Mouse (Mus musculus) megakaryocyte progenitor cell, adult 5-6 weeks (primary cell): Measurements from ENCODE around the gene S100a6. TPM values are rescaled to one million over a fixed set of nuclear protein-coding genes. Genes with fewer than 3 reads are reported as not detected.

Experiments
- total RNA-seq, 2 experiments: library from RNA; stranded (forward) in 1 of 2; stranded (reverse) in 1 of 2; fragments of 157-497, 149-512 nt in 1 of 2; fragments of 200-1000 nt in 1 of 2; gene quantifications; 2 replicates each; pipeline versions ENCODE4 v1.2.3 to v1.2.4; 2015 to 2017

S100a6 gene
- total RNA-seq, 2 experiments from 2014 or later, result 21.3 to 31.2 TPM

Other genes starting within 250 kb of the S100a6 start
- 0.17 and 0.32 TPM in 2 replicates for gene Slc27a3, start 222.9 kb upstream of the S100a6 start, total RNA-seq (2015)
- gene Slc27a3, start 222.9 kb upstream of the S100a6 start, total RNA-seq (2017), result 0.27 and 0.83 TPM in 2 replicates
- gene Ints3, start 179.3 kb upstream of the S100a6 start, total RNA-seq (2015), result 17.5 and 20.2 TPM in 2 replicates
- 21.6 and 24.7 TPM in 2 replicates for gene Ints3, start 179.3 kb upstream of the S100a6 start, total RNA-seq (2017)
- gene Npr1, start 147.0 kb upstream of the S100a6 start, total RNA-seq (2015), result not detected in 2 replicates
- not detected in 2 replicates for gene Npr1, start 147.0 kb upstream of the S100a6 start, total RNA-seq (2017)
- 120 and 136 TPM in 2 replicates for gene Ilf2, start 136.8 kb upstream of the S100a6 start, total RNA-seq (2015)
- 204 and 227 TPM in 2 replicates for gene Ilf2, start 136.8 kb upstream of the S100a6 start, total RNA-seq (2017)
- 41.2 and 42.1 TPM in 2 replicates for gene Snapin, start 121.8 kb upstream of the S100a6 start, total RNA-seq (2015)
- 32.3 and 45.0 TPM in 2 replicates for gene Snapin, start 121.8 kb upstream of the S100a6 start, total RNA-seq (2017)
- 112 and 119 TPM in 2 replicates for gene Chtop, start 103.4 kb upstream of the S100a6 start, total RNA-seq (2015)
- 96.0 and 114 TPM in 2 replicates for gene Chtop, start 103.4 kb upstream of the S100a6 start, total RNA-seq (2017)
- gene S100a1, start 98.5 kb upstream of the S100a6 start, total RNA-seq (2015), result 123 and 145 TPM in 2 replicates
- 121 and 131 TPM in 2 replicates for gene S100a1, start 98.5 kb upstream of the S100a6 start, total RNA-seq (2017)
- 49.3 and 59.5 TPM in 2 replicates for gene S100a13, start 98.4 kb upstream of the S100a6 start, total RNA-seq (2015)
- 84.2 and 96.0 TPM in 2 replicates for gene S100a13, start 98.4 kb upstream of the S100a6 start, total RNA-seq (2017)
- gene S100a14, start 86.0 kb upstream of the S100a6 start, total RNA-seq (2015), result not detected in 2 replicates
- 0.33 TPM in 1 of 2 replicates, not detected in the other for gene S100a14, start 86.0 kb upstream of the S100a6 start, total RNA-seq (2017)
- gene S100a16, start 75.6 kb upstream of the S100a6 start, total RNA-seq (2015), result 1.0 TPM in 1 of 2 replicates, not detected in the other
- gene S100a16, start 75.6 kb upstream of the S100a6 start, total RNA-seq (2017), result not detected in 2 replicates
- not detected in 2 replicates for gene S100a3, start 52.3 kb upstream of the S100a6 start, total RNA-seq (2015)
- not detected in 2 replicates for gene S100a3, start 52.3 kb upstream of the S100a6 start, total RNA-seq (2017)
- not detected in 2 replicates for gene S100a2, start 22.6 kb upstream of the S100a6 start, total RNA-seq (2015)
- gene S100a2, start 22.6 kb upstream of the S100a6 start, total RNA-seq (2017), result not detected in 2 replicates
- not detected in 2 replicates for gene Gm42674, start 11.0 kb upstream of the S100a6 start, total RNA-seq (2015)
- not detected in 2 replicates for gene Gm42674, start 11.0 kb upstream of the S100a6 start, total RNA-seq (2017)
- gene S100a4, start 9.1 kb upstream of the S100a6 start, total RNA-seq (2015), result 31.5 and 39.6 TPM in 2 replicates
- gene S100a4, start 9.1 kb upstream of the S100a6 start, total RNA-seq (2017), result 19.4 and 53.6 TPM in 2 replicates
- gene S100a5, start 4.4 kb upstream of the S100a6 start, total RNA-seq (2015), result not detected in 2 replicates
- gene S100a5, start 4.4 kb upstream of the S100a6 start, total RNA-seq (2017), result not detected in 2 replicates
- gene S100a7a, start 41.1 kb downstream of the S100a6 start, total RNA-seq (2015), result not detected in 2 replicates
- not detected in 2 replicates for gene S100a7a, start 41.1 kb downstream of the S100a6 start, total RNA-seq (2017)
- 2,361 and 4,241 TPM in 2 replicates for gene S100a8, start 56.1 kb downstream of the S100a6 start, total RNA-seq (2015)
- gene S100a8, start 56.1 kb downstream of the S100a6 start, total RNA-seq (2017), result 1,918 and 3,820 TPM in 2 replicates
- gene S100a9, start 82.8 kb downstream of the S100a6 start, total RNA-seq (2015), result 2,769 and 4,892 TPM in 2 replicates
- gene S100a9, start 82.8 kb downstream of the S100a6 start, total RNA-seq (2017), result 952 and 2,018 TPM in 2 replicates
- gene Pglyrp4, start 114.0 kb downstream of the S100a6 start, total RNA-seq (2015), result not detected in 2 replicates
- 0.17 TPM in 1 of 2 replicates, not detected in the other for gene Pglyrp4, start 114.0 kb downstream of the S100a6 start, total RNA-seq (2017)
- gene Gm5849, start 165.0 kb downstream of the S100a6 start, total RNA-seq (2015), result not detected in 2 replicates
- gene Gm5849, start 165.0 kb downstream of the S100a6 start, total RNA-seq (2017), result not detected in 2 replicates